Mouse (Mus musculus): ENCODE measurements around the gene Rgs3.

DNA sequence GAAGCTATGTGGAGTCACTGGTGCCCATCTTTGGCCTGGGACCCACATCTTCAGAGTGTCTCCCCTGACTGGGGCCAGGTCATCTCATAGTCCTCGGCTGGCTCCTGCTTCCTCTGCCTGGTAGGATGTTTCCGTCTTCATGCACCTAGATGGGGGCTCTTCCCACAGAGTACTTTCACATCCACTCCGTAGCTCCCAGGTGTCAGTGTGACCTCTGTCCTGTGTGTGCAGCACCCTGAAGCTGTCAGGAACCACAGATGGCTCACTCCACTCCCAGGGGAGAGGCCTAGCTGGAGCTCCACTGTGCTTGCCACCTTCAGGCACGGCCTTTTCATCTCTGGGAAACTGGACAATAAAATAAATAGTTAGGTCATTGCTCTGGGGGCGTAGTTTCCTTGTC, 128.5 kb downstream of the Rgs3 start:
- TF ChIP-seq CTCF (IDR thresholded peaks at IDR 0.05; ENCODE audit: low read depth) (no peak), EP300 (IDR thresholded peaks at IDR 0.05; ENCODE audit: low read depth) (no peak)
